Comparison of ENCODE assay signal across 8 mouse cellular contexts in genomic region chr8:54507428-54508095, GRCm38 (mm10). TPM values are rescaled to one million over a fixed set of nuclear protein-coding genes. Genes with fewer than 3 reads are reported as not detected.
DNase-seq lines count a peak whose midpoint lies in the region; ATAC-seq and TF ChIP-seq lines count a peak whose summit lies in the region.

No protein-coding gene starts in this region.

- no peak overlapping the region for H3K4me2 ChIP-seq in liver, postnatal 0 days (ENCODE audit: low read depth, low read length)
- no peak overlapping the region for H3K4me2 ChIP-seq in neural tube, embryonic 12.5 days (replicated peaks)

- no peaks in the 10 kb centered on the region for H3K9me3 ChIP-seq in liver, postnatal 0 days (ENCODE audit: low read length)
- no peaks in the 10 kb centered on the region for H3K9me3 ChIP-seq in neural tube, embryonic 12.5 days

- TF ChIP-seq CTCF in liver, postnatal 0 days (IDR thresholded peaks at IDR 0.05; ENCODE audit: low read depth), result peak; percentile 93

- H3K27me3 ChIP-seq in liver, postnatal 0 days (ENCODE audit: insufficient read depth, low read length), result no peaks in the 10 kb centered on the region
- H3K27me3 ChIP-seq in neural tube, embryonic 12.5 days (replicated peaks), result no peaks in the 10 kb centered on the region

- H3K36me3 ChIP-seq in liver, postnatal 0 days (replicated peaks; ENCODE audit: insufficient read depth, low read length), result no peaks in the 10 kb centered on the region
- H3K36me3 ChIP-seq in neural tube, embryonic 12.5 days, result no peaks in the 10 kb centered on the region

- H3K27ac ChIP-seq in liver, postnatal 0 days (ENCODE audit: low read depth), result no peak overlapping the region
- H3K27ac ChIP-seq in neural tube, embryonic 12.5 days, result no peak overlapping the region

- intact Hi-C loops in heart, postnatal 36 days (cut with DNase I), result loop anchor here (1.0 to 10.0 kb wide), 3 partner anchors 153 to 317 kb away; no protein-coding TSS in a partner anchor

- TF ChIP-seq EP300 in liver, postnatal 0 days (IDR thresholded peaks at IDR 0.05; ENCODE audit: low read depth), result no peak

- no peak overlapping the region for H3K9ac ChIP-seq in liver, postnatal 0 days (replicated peaks)
- H3K9ac ChIP-seq in neural tube, embryonic 12.5 days, result no peak overlapping the region

- H3K4me3 ChIP-seq in liver, postnatal 0 days (ENCODE audit: low read depth, low read length), result no peak overlapping the region
- no peak overlapping the region for H3K4me3 ChIP-seq in neural tube, embryonic 12.5 days

- 21% methylated on average over 6 of the region's 6 CpGs for WGBS in liver, postnatal 0 days (ENCODE audit: insufficient replicate concordance)
- 39% methylated on average over 6 of the region's 6 CpGs for WGBS in neural tube, embryonic 12.5 days

- DNase-seq in CD4-positive helper T cell, adult 2 months (ENCODE audit: low read depth, low spot score), result peak; percentile 66
- DNase-seq in adrenal gland, postnatal 36 days, result peak; percentile 67 to 79
- DNase-seq in heart, postnatal 36 days, result peak; percentile 71 to 73
- DNase-seq in layer of hippocampus, adult 11-12 months (ENCODE audit: low spot score), result peak; percentile 92
- peak; percentile 79 for DNase-seq in liver, postnatal 0 days
- DNase-seq in telencephalon, adult 2 months (ENCODE audit: low read depth, low spot score), result peak; percentile 80

- H3K4me1 ChIP-seq in liver, postnatal 0 days (ENCODE audit: insufficient read depth), result peaks cover 4% of the 10 kb centered on the region; the same call in 1 of the 2 replicates
- H3K4me1 ChIP-seq in neural tube, embryonic 12.5 days, result peaks cover 6% of the 10 kb centered on the region

- peak; percentile 83 for ATAC-seq in erythroblast, adult 5-6 weeks (replicated peaks; ENCODE audit: low FRiP score, poor library complexity, severe bottlenecking)
- peak; percentile 65 for ATAC-seq in liver, postnatal 0 days
- ATAC-seq in neural tube, embryonic 12.5 days (ENCODE audit: low FRiP score, low read depth), result peak; percentile 69

RNA-seq across cellular contexts. Expression of gene Asb5, which starts 21.8 kb away (rescaled TPM):
- total RNA-seq in adrenal gland, postnatal 36 days (2021), result under 1 TPM in 1 of 2 experiments, not detected in 1; 0.69 TPM
- total RNA-seq in erythroblast, adult 5-6 weeks (2015; ENCODE audit: low replicate concordance), result not detected in 2 replicates
- not detected in 2 replicates for total RNA-seq in erythroblast, adult 5-6 weeks (2017; ENCODE audit: low replicate concordance)
- total RNA-seq in heart, postnatal 36 days (2021), result 10 to 100 TPM; 21.6 to 23.5 TPM
- polyA plus RNA-seq in liver, postnatal 0 days (2015; fragmentation: Nextera tagmentation; extraction: Ambion mirVana), result 1.1 and 2.3 TPM in 2 replicates
- 7.7 and 8.1 TPM in 2 replicates for polyA plus RNA-seq in neural tube, embryonic 12.5 days (2016; fragmentation: Nextera tagmentation; extraction: Ambion mirVana)

RNA-seq across cellular contexts. Expression of gene Spcs3, which starts 22.2 kb away (rescaled TPM):
- 10 to 100 TPM; 42.4 to 63.3 TPM for total RNA-seq in adrenal gland, postnatal 36 days (2021)
- total RNA-seq in erythroblast, adult 5-6 weeks (2015; ENCODE audit: low replicate concordance), result 40.5 and 44.1 TPM in 2 replicates
- 27.9 and 38.3 TPM in 2 replicates for total RNA-seq in erythroblast, adult 5-6 weeks (2017; ENCODE audit: low replicate concordance)
- 10 to 100 TPM; 43.2 to 47.0 TPM for total RNA-seq in heart, postnatal 36 days (2021)
- polyA plus RNA-seq in liver, postnatal 0 days (2015; fragmentation: Nextera tagmentation; extraction: Ambion mirVana), result 36.0 and 41.5 TPM in 2 replicates
- 69.5 and 71.3 TPM in 2 replicates for polyA plus RNA-seq in neural tube, embryonic 12.5 days (2016; fragmentation: Nextera tagmentation; extraction: Ambion mirVana)

Comparison
In these comparisons a context has a peak if more than half of its experiments do, and no peak if none do; other contexts are left out.
1. RNA of gene Asb5, which starts 21.8 kb away (total RNA-seq): 21.6 to 23.5 TPM in heart, postnatal 36 days; 0.69 TPM in adrenal gland, postnatal 36 days and not detected in erythroblast, adult 5-6 weeks; every median in the first group is over 10 times any median in the second.
2. Peak in every context shown above with its lines, with median percentiles within 50 percentile points of each other: DNase-seq and ATAC-seq.